8 mouse cellular contexts compared by ENCODE assay signal in genomic region chr1:172202894-172203522, GRCm38 (mm10). TPM values are rescaled to one million over a fixed set of nuclear protein-coding genes. Genes with fewer than 3 reads are reported as not detected.
DNase-seq lines count a peak whose midpoint lies in the region; ATAC-seq and TF ChIP-seq lines count a peak whose summit lies in the region.

No protein-coding gene starts in this region.

- H3K4me3 ChIP-seq in heart, postnatal 0 days (ENCODE audit: low read depth, low read length): no peak overlapping the region
- H3K4me3 ChIP-seq in midbrain, embryonic 14.5 days (replicated peaks; ENCODE audit: low read depth, low read length): peak overlapping the region; percentile 80; the same call in 1 of the 2 replicates

- 0 out of 2 replicates have a peak overlapping the region, but pooled peaks have one; percentile 32 for H3K9ac ChIP-seq in heart, postnatal 0 days (replicated peaks; ENCODE audit: low read depth, low read length)
- peak overlapping the region; percentile 46; the same call in 1 of the 2 replicates for H3K9ac ChIP-seq in midbrain, embryonic 14.5 days (replicated peaks; ENCODE audit: low read length)

- no peaks in the 10 kb centered on the region for H3K27me3 ChIP-seq in heart, postnatal 0 days (ENCODE audit: control insufficient read depth, insufficient read depth, low read length)
- H3K27me3 ChIP-seq in midbrain, embryonic 14.5 days (ENCODE audit: control insufficient read depth, insufficient read depth, low read length): no peaks in the 10 kb centered on the region

- DNase-seq in left cerebral cortex, postnatal 4 days: peak; percentile 55
- DNase-seq in left cerebral cortex, postnatal 10 days (ENCODE audit: extremely low spot score in 1 of 2, low spot score in 2 of 2): no peak
- DNase-seq in embryo, embryonic 10.5 days (ENCODE audit: low spot score): peak; percentile 93
- no peak for DNase-seq in heart, postnatal 0 days (ENCODE audit: low spot score)
- peak; percentile 84 for DNase-seq in midbrain, embryonic 14.5 days

- TF ChIP-seq EP300 in heart, postnatal 0 days (IDR thresholded peaks at IDR 0.05; ENCODE audit: low read depth): no peak

- H3K4me2 ChIP-seq in heart, postnatal 0 days (ENCODE audit: low read depth, low read length): peak overlapping the region; percentile 81
- H3K4me2 ChIP-seq in midbrain, embryonic 14.5 days (ENCODE audit: low read length): peak overlapping the region; percentile 81

- intact Hi-C loops in left cerebral cortex, postnatal 4 days (cut with DNase I): no loop called here
- intact Hi-C loops in left cerebral cortex, postnatal 10 days (cut with DNase I): no loop called here

- no peaks in the 10 kb centered on the region for H3K9me3 ChIP-seq in heart, postnatal 0 days (replicated peaks; ENCODE audit: control insufficient read depth, low read length)
- no peaks in the 10 kb centered on the region for H3K9me3 ChIP-seq in midbrain, embryonic 14.5 days (ENCODE audit: control insufficient read depth, low read length)

- WGBS in heart, postnatal 0 days: 34% methylated on average over 2 of the region's 2 CpGs
- 5% methylated on average over 2 of the region's 2 CpGs for WGBS in midbrain, embryonic 14.5 days

- no peak for TF ChIP-seq CTCF in heart, postnatal 0 days (IDR thresholded peaks at IDR 0.05; ENCODE audit: low read depth)

- H3K4me1 ChIP-seq in heart, postnatal 0 days (ENCODE audit: control insufficient read depth, insufficient read depth): peaks cover 55% of the 10 kb centered on the region
- H3K4me1 ChIP-seq in midbrain, embryonic 14.5 days (ENCODE audit: control insufficient read depth, insufficient read depth, low read length): peaks cover 68% of the 10 kb centered on the region

- no peak for ATAC-seq in heart, postnatal 0 days (ENCODE audit: insufficient read depth, low read depth)
- ATAC-seq in midbrain, embryonic 14.5 days (ENCODE audit: low FRiP score, low TSS enrichment): peak; percentile 22
- ATAC-seq in megakaryocyte, adult 5-6 weeks (ENCODE audit: poor library complexity, severe bottlenecking): no peak
- ATAC-seq in granulocyte monocyte progenitor cell, adult 5-6 weeks (replicated peaks; ENCODE audit: poor library complexity, severe bottlenecking): no peak
- no peak for ATAC-seq in monocyte, adult 5-6 weeks (replicated peaks; ENCODE audit: insufficient number of reproducible peaks, low FRiP score, low TSS enrichment, poor library complexity, severe bottlenecking)

- peaks cover 31% of the 10 kb centered on the region for H3K36me3 ChIP-seq in heart, postnatal 0 days (replicated peaks; ENCODE audit: control insufficient read depth, insufficient read depth, low read length)
- H3K36me3 ChIP-seq in midbrain, embryonic 14.5 days (ENCODE audit: control insufficient read depth, insufficient read depth, low read length): peaks cover 26% of the 10 kb centered on the region

- peak overlapping the region; percentile 95 for H3K27ac ChIP-seq in heart, postnatal 0 days (ENCODE audit: low read depth)
- peak overlapping the region; percentile 91 for H3K27ac ChIP-seq in midbrain, embryonic 14.5 days (replicated peaks; ENCODE audit: low read depth, low read length)

RNA-seq across cellular contexts. Expression of gene Pea15a, which starts 3.6 kb away (rescaled TPM):
- 100 to 1,000 TPM; 314 to 321 TPM for total RNA-seq in left cerebral cortex, postnatal 4 days (2021)
- 100 to 1,000 TPM; 368 TPM for total RNA-seq in left cerebral cortex, postnatal 10 days (2021)
- total RNA-seq in heart, postnatal 0 days (2014; rRNA removed; ENCODE audit: low replicate concordance): 78.3 and 105 TPM in 2 replicates
- 99.2 and 99.3 TPM in 2 replicates for polyA plus RNA-seq in heart, postnatal 0 days (2015; fragmentation: Nextera tagmentation; extraction: Ambion mirVana)
- polyA plus RNA-seq in midbrain, embryonic 14.5 days (2014; fragmentation: Nextera tagmentation; extraction: Ambion mirVana): 314 and 385 TPM in 2 replicates
- 16.1 and 17.5 TPM in 2 replicates for total RNA-seq in megakaryocyte, adult 5-6 weeks (2015)
- total RNA-seq in megakaryocyte, adult 5-6 weeks (2017): 13.6 and 18.5 TPM in 2 replicates
- 3.5 and 6.0 TPM in 2 replicates for total RNA-seq in granulocyte monocyte progenitor cell, adult 5-6 weeks (2014; fragmentation: Nextera tagmentation)
- 1.2 and 1.7 TPM in 2 replicates for total RNA-seq in granulocyte monocyte progenitor cell, adult 5-6 weeks (2017)
- total RNA-seq in monocyte, adult 5-6 weeks (2017): 23.3 to 71.6 TPM (median 23.9 TPM) in 3 replicates

RNA-seq across cellular contexts. Expression of gene Casq1, which starts 16.7 kb away (rescaled TPM):
- total RNA-seq in left cerebral cortex, postnatal 4 days (2021): under 1 TPM; 0.62 to 0.82 TPM
- total RNA-seq in left cerebral cortex, postnatal 10 days (2021): 1 to 10 TPM in 1 of 2 experiments, under 1 TPM in 1; 0.49 to 1.3 TPM
- total RNA-seq in heart, postnatal 0 days (2014; rRNA removed; ENCODE audit: low replicate concordance): 61.2 and 68.0 TPM in 2 replicates
- polyA plus RNA-seq in heart, postnatal 0 days (2015; fragmentation: Nextera tagmentation; extraction: Ambion mirVana): 60.3 and 65.0 TPM in 2 replicates
- 1.6 and 2.3 TPM in 2 replicates for polyA plus RNA-seq in midbrain, embryonic 14.5 days (2014; fragmentation: Nextera tagmentation; extraction: Ambion mirVana)
- not detected in 2 replicates for total RNA-seq in megakaryocyte, adult 5-6 weeks (2015)
- not detected in 2 replicates for total RNA-seq in megakaryocyte, adult 5-6 weeks (2017)
- not detected in 2 replicates for total RNA-seq in granulocyte monocyte progenitor cell, adult 5-6 weeks (2014; fragmentation: Nextera tagmentation)
- not detected in 2 replicates for total RNA-seq in granulocyte monocyte progenitor cell, adult 5-6 weeks (2017)
- not detected in 3 replicates for total RNA-seq in monocyte, adult 5-6 weeks (2017)

RNA-seq across cellular contexts. Expression of gene Dcaf8, which starts 55.1 kb away (rescaled TPM):
- 10 to 100 TPM; 71.9 to 75.8 TPM for total RNA-seq in left cerebral cortex, postnatal 4 days (2021)
- 10 to 100 TPM; 87.0 to 88.0 TPM for total RNA-seq in left cerebral cortex, postnatal 10 days (2021)
- 119 and 129 TPM in 2 replicates for total RNA-seq in heart, postnatal 0 days (2014; rRNA removed; ENCODE audit: low replicate concordance)
- polyA plus RNA-seq in heart, postnatal 0 days (2015; fragmentation: Nextera tagmentation; extraction: Ambion mirVana): 116 and 119 TPM in 2 replicates
- polyA plus RNA-seq in midbrain, embryonic 14.5 days (2014; fragmentation: Nextera tagmentation; extraction: Ambion mirVana): 63.5 and 79.8 TPM in 2 replicates
- total RNA-seq in megakaryocyte, adult 5-6 weeks (2015): 18.9 and 19.4 TPM in 2 replicates
- total RNA-seq in megakaryocyte, adult 5-6 weeks (2017): 63.9 and 71.6 TPM in 2 replicates
- 68.0 and 76.2 TPM in 2 replicates for total RNA-seq in granulocyte monocyte progenitor cell, adult 5-6 weeks (2014; fragmentation: Nextera tagmentation)
- total RNA-seq in granulocyte monocyte progenitor cell, adult 5-6 weeks (2017): 107 and 114 TPM in 2 replicates
- 77.0 to 164 TPM (median 136 TPM) in 3 replicates for total RNA-seq in monocyte, adult 5-6 weeks (2017)

RNA-seq across cellular contexts. Expression of gene Atp1a4, which starts 55.2 kb away (rescaled TPM):
- total RNA-seq in left cerebral cortex, postnatal 4 days (2021): under 1 TPM in 1 of 2 experiments, not detected in 1; 0.58 TPM
- not detected for total RNA-seq in left cerebral cortex, postnatal 10 days (2021)
- not detected in 2 replicates for total RNA-seq in heart, postnatal 0 days (2014; rRNA removed; ENCODE audit: low replicate concordance)
- polyA plus RNA-seq in heart, postnatal 0 days (2015; fragmentation: Nextera tagmentation; extraction: Ambion mirVana): 0.07 TPM in 2 replicates
- not detected in 2 replicates for polyA plus RNA-seq in midbrain, embryonic 14.5 days (2014; fragmentation: Nextera tagmentation; extraction: Ambion mirVana)
- not detected in 2 replicates for total RNA-seq in megakaryocyte, adult 5-6 weeks (2015)
- total RNA-seq in megakaryocyte, adult 5-6 weeks (2017): not detected in 2 replicates
- not detected in 2 replicates for total RNA-seq in granulocyte monocyte progenitor cell, adult 5-6 weeks (2014; fragmentation: Nextera tagmentation)
- total RNA-seq in granulocyte monocyte progenitor cell, adult 5-6 weeks (2017): not detected in 2 replicates
- 0.43 TPM in 1 of 3 replicates, not detected in the others for total RNA-seq in monocyte, adult 5-6 weeks (2017)

RNA-seq across cellular contexts. Expression of gene Igsf8, which starts 58.4 kb away (rescaled TPM):
- 100 to 1,000 TPM; 157 to 165 TPM for total RNA-seq in left cerebral cortex, postnatal 4 days (2021)
- 100 to 1,000 TPM; 216 to 226 TPM for total RNA-seq in left cerebral cortex, postnatal 10 days (2021)
- total RNA-seq in heart, postnatal 0 days (2014; rRNA removed; ENCODE audit: low replicate concordance): 22.1 and 30.8 TPM in 2 replicates
- 11.4 and 12.6 TPM in 2 replicates for polyA plus RNA-seq in heart, postnatal 0 days (2015; fragmentation: Nextera tagmentation; extraction: Ambion mirVana)
- polyA plus RNA-seq in midbrain, embryonic 14.5 days (2014; fragmentation: Nextera tagmentation; extraction: Ambion mirVana): 55.6 and 61.0 TPM in 2 replicates
- 29.6 and 40.0 TPM in 2 replicates for total RNA-seq in megakaryocyte, adult 5-6 weeks (2015)
- 26.1 and 34.4 TPM in 2 replicates for total RNA-seq in megakaryocyte, adult 5-6 weeks (2017)
- 53.7 and 58.4 TPM in 2 replicates for total RNA-seq in granulocyte monocyte progenitor cell, adult 5-6 weeks (2014; fragmentation: Nextera tagmentation)
- 24.8 and 25.0 TPM in 2 replicates for total RNA-seq in granulocyte monocyte progenitor cell, adult 5-6 weeks (2017)
- total RNA-seq in monocyte, adult 5-6 weeks (2017): 13.0 to 18.8 TPM (median 16.7 TPM) in 3 replicates

Comparison
In these comparisons a context has a peak if more than half of its experiments do, and no peak if none do; other contexts are left out.
1. DNase-seq: peak in left cerebral cortex, postnatal 4 days (single experiment), embryo, embryonic 10.5 days (single experiment) and midbrain, embryonic 14.5 days (single experiment); none in left cerebral cortex, postnatal 10 days (0 of 2) and heart, postnatal 0 days (single experiment).
2. RNA of gene Casq1, which starts 16.7 kb away (total RNA-seq): 61.2 to 68.0 TPM in heart, postnatal 0 days; 0.49 to 1.3 TPM in left cerebral cortex, postnatal 10 days, 0.62 to 0.82 TPM in left cerebral cortex, postnatal 4 days, not detected in granulocyte monocyte progenitor cell, adult 5-6 weeks, not detected in megakaryocyte, adult 5-6 weeks and not detected in monocyte, adult 5-6 weeks; every median in the first group is over 10 times any median in the second.